Mouse (Mus musculus) megakaryocyte, embryonic 14.5 days (primary cell): ENCODE measurements around the gene Ddx43. TPM values are rescaled to one million over a fixed set of nuclear protein-coding genes. Genes with fewer than 3 reads are reported as not detected.

ENCODE experiments used
- H3K27me3 ChIP-seq: replicated peaks from 2 replicates; pipeline ENCODE3; 2012; ENCODE audit warnings: inconsistent platforms
- H3K36me3 ChIP-seq: replicated peaks from 2 replicates; pipeline ENCODE3; 2012; ENCODE audit warnings: low read length, inconsistent platforms, mixed read lengths
- H3K4me1 ChIP-seq: 2 replicates; pipeline ENCODE4 v1.6.1; 2012; ENCODE audit warnings: inconsistent platforms
- H3K4me3 ChIP-seq: replicated peaks from 2 replicates; pipeline ENCODE3; 2012; ENCODE audit warnings: moderate library complexity, mild to moderate bottlenecking, inconsistent platforms
- H3K9me3 ChIP-seq: 2 replicates; pipeline ENCODE4 v1.6.1; 2012; ENCODE audit warnings: inconsistent platforms
- FLI1 ChIP-seq: IDR thresholded peaks from 2 replicates; pipeline ENCODE4 v1.6.1; 2012; ENCODE audit warnings: low read length, inconsistent platforms, mixed read lengths
- GATA1 ChIP-seq: IDR thresholded peaks from 3 replicates; pipeline ENCODE4 v1.6.1; 2012; ENCODE audit warnings: mixed read lengths, low read length, inconsistent platforms, borderline replicate concordance
- polyA plus RNA-seq: library from polyadenylated mRNA; stranded (reverse); fragments of >175 nt; gene quantifications from 2 replicates; pipeline ENCODE4 v1.2.3, GENCODE M21; 2012; ENCODE audit warnings: low replicate concordance; ENCODE audit not compliant: insufficient read depth

The Ddx43 gene
- polyA plus RNA-seq, 1 experiment: 0.07 TPM

- no peak for TF ChIP-seq FLI1
- no peak for TF ChIP-seq GATA1
- H3K4me1 ChIP-seq: peaks cover 10% of the 10 kb centered on the region
- H3K4me3 ChIP-seq: no peak overlapping the region
- no peaks in the 10 kb centered on the region for H3K36me3 ChIP-seq
- H3K27me3 ChIP-seq: peaks cover 69% of the 10 kb centered on the region
- H3K9me3 ChIP-seq: peaks cover 18% of the 10 kb centered on the region
These were observed 975 bp upstream of the Ddx43 start for GRCm38 (mm10) chr9:78394602-78395001.

GRCm38 (mm10) chr9:78395244-78395629, 340 bp upstream of the Ddx43 start:
- Histone ChIP-seq H3K27me3 (peaks cover 66% of the 10 kb centered on the region), H3K4me1 (peaks cover 10% of the 10 kb centered on the region)

GRCm38 (mm10) chr9:78396517-78396916, 940 bp downstream of the Ddx43 start:
- Histone ChIP-seq H3K9me3 (peaks cover 18% of the 10 kb centered on the region), H3K36me3 (no peaks in the 10 kb centered on the region), H3K27me3 (peaks cover 59% of the 10 kb centered on the region), H3K4me1 (peaks cover 10% of the 10 kb centered on the region), H3K4me3 (no peak overlapping the region)
- TF ChIP-seq GATA1 (no peak), FLI1 (no peak)

More at GRCm38 (mm10) chr9:78395244-78395629, 340 bp upstream of the Ddx43 start:
- H3K9me3 ChIP-seq: peaks cover 18% of the 10 kb centered on the region
- peak overlapping the region; percentile 88 for H3K4me3 ChIP-seq
- no peaks in the 10 kb centered on the region for H3K36me3 ChIP-seq
- no peak for TF ChIP-seq GATA1
- TF ChIP-seq FLI1: no peak

- H3K4me3 ChIP-seq: no peak overlapping the region
- peaks cover 31% of the 10 kb centered on the region for H3K27me3 ChIP-seq
- H3K36me3 ChIP-seq: no peaks in the 10 kb centered on the region
- H3K9me3 ChIP-seq: peaks cover 2% of the 10 kb centered on the region
- no peak for TF ChIP-seq FLI1
- TF ChIP-seq GATA1: no peak
- H3K4me1 ChIP-seq: peaks cover 8% of the 10 kb centered on the region
These were observed 5.0 kb downstream of the Ddx43 start for GRCm38 (mm10) chr9:78400570-78400969.

GRCm38 (mm10) chr9:78401596-78401995, 6.0 kb downstream of the Ddx43 start:
- no peaks in the 10 kb centered on the region for H3K36me3 ChIP-seq
- no peak for TF ChIP-seq GATA1
- no peak for TF ChIP-seq FLI1
- no peaks in the 10 kb centered on the region for H3K9me3 ChIP-seq
- peaks cover 24% of the 10 kb centered on the region for H3K27me3 ChIP-seq
- H3K4me1 ChIP-seq: no peaks in the 10 kb centered on the region
- no peak overlapping the region for H3K4me3 ChIP-seq

GRCm38 (mm10) chr9:78427362-78427781, 31.8 kb downstream of the Ddx43 start:
- H3K9me3 ChIP-seq: peaks cover 6% of the 10 kb centered on the region; the same call in 1 of the 2 replicates
- TF ChIP-seq FLI1: no peak
- TF ChIP-seq GATA1: no peak
- peaks cover 9% of the 10 kb centered on the region for H3K27me3 ChIP-seq
- H3K4me3 ChIP-seq: peak overlapping the region; percentile 46
- peaks cover 23% of the 10 kb centered on the region for H3K4me1 ChIP-seq
- peaks cover 11% of the 10 kb centered on the region for H3K36me3 ChIP-seq

GRCm38 (mm10) chr9:78428185-78428584, 32.6 kb downstream of the Ddx43 start:
- peaks cover 19% of the 10 kb centered on the region for H3K36me3 ChIP-seq
- peaks cover 9% of the 10 kb centered on the region for H3K27me3 ChIP-seq
- peaks cover 6% of the 10 kb centered on the region; the same call in 1 of the 2 replicates for H3K9me3 ChIP-seq
- H3K4me1 ChIP-seq: peaks cover 23% of the 10 kb centered on the region
- H3K4me3 ChIP-seq: peak overlapping the region; percentile 53
- TF ChIP-seq GATA1 (no peak), FLI1 (no peak)

GRCm38 (mm10) chr9:78428870-78429432, 33.4 kb downstream of the Ddx43 start:
- peaks cover under 1% of the 10 kb centered on the region; the same call in 1 of the 2 replicates for H3K9me3 ChIP-seq
- peaks cover 23% of the 10 kb centered on the region for H3K4me1 ChIP-seq
- peaks cover 24% of the 10 kb centered on the region for H3K36me3 ChIP-seq
- H3K27me3 ChIP-seq: peaks cover 4% of the 10 kb centered on the region
- TF ChIP-seq FLI1 (no peak), GATA1 (no peak)
- H3K4me3 ChIP-seq: no peak overlapping the region

- TF ChIP-seq GATA1 (no peak), FLI1 (no peak)
- peaks cover 4% of the 10 kb centered on the region for H3K27me3 ChIP-seq
- no peak overlapping the region for H3K4me3 ChIP-seq
- peaks cover 23% of the 10 kb centered on the region for H3K4me1 ChIP-seq
- no peaks in the 10 kb centered on the region for H3K9me3 ChIP-seq
- peaks cover 28% of the 10 kb centered on the region for H3K36me3 ChIP-seq
These were observed 34.0 kb downstream of the Ddx43 start for GRCm38 (mm10) chr9:78429551-78429950.

- no peak for TF ChIP-seq FLI1
- TF ChIP-seq GATA1: no peak
- Histone ChIP-seq H3K27me3 (peaks cover 1% of the 10 kb centered on the region), H3K9me3 (no peaks in the 10 kb centered on the region), H3K4me1 (peaks cover 23% of the 10 kb centered on the region), H3K4me3 (no peak overlapping the region), H3K36me3 (peaks cover 37% of the 10 kb centered on the region)
These were observed 34.9 kb downstream of the Ddx43 start for GRCm38 (mm10) chr9:78430486-78430885.

- no peak for TF ChIP-seq GATA1
- TF ChIP-seq FLI1: no peak
- Histone ChIP-seq H3K36me3 (peaks cover 48% of the 10 kb centered on the region), H3K4me1 (peaks cover 26% of the 10 kb centered on the region), H3K4me3 (no peak overlapping the region), H3K27me3 (no peaks in the 10 kb centered on the region), H3K9me3 (no peaks in the 10 kb centered on the region)
These were observed 36.9 kb downstream of the Ddx43 start for GRCm38 (mm10) chr9:78432471-78432870.
